Mouse (Mus musculus) cortical plate, adult 2 months (tissue): Measurements from ENCODE around the gene Ccng1.

Source experiments
- CTCF ChIP-seq: fragments of 200-500 bp; IDR thresholded peaks from 2 replicates; pipeline ENCODE4 v1.5.1; 2011; ENCODE audit warnings: mild to moderate bottlenecking, control low read depth, low read length; ENCODE audit not compliant: insufficient read depth; ENCODE audit errors: extremely low read depth
- POLR2A ChIP-seq: fragments of 200-500 bp; IDR thresholded peaks from 2 replicates; pipeline ENCODE4 v1.6.1; 2011; ENCODE audit warnings: mild to moderate bottlenecking, low read length, control low read depth; ENCODE audit not compliant: insufficient read depth; ENCODE audit errors: extremely low read depth

- TF ChIP-seq CTCF (no peak), POLR2A (no peak)
Observed at GRCm38 (mm10) chr11:40764690-40765089, 9.6 kb upstream of the Ccng1 start.
